Mouse (Mus musculus) spleen, adult 2 months (tissue): ENCODE measurements around the gene Slc25a34.

Experiments used
- CTCF ChIP-seq: fragments of 200-500 bp; IDR thresholded peaks from 2 replicates; pipeline ENCODE4 v1.5.1; 2011; ENCODE audit warnings: mild to moderate bottlenecking, inconsistent platforms; ENCODE audit not compliant: insufficient read depth, insufficient read length, insufficient replicate concordance; ENCODE audit errors: extremely low read depth
- POLR2A ChIP-seq: fragments of 200-500 bp; IDR thresholded peaks from 2 replicates; pipeline ENCODE4 v1.6.1; 2011; ENCODE audit warnings: low read depth, low read length, inconsistent platforms

- TF ChIP-seq CTCF (no peak), POLR2A (no peak)
These were observed 19.7 kb upstream of the Slc25a34 start for GRCm38 (mm10) chr4:141643118-141643855.
